Mouse (Mus musculus): ENCODE data around the gene Spata46. TPM values are rescaled to one million over a fixed set of nuclear protein-coding genes. Genes with fewer than 3 reads are reported as not detected.

Spata46 gene
- polyA plus RNA-seq, 1 experiment from 2014 or later, result 2.7 TPM

- Histone ChIP-seq H3K4me3 (ENCODE audit: low read depth, low read length) (no peak overlapping the region), H3K27me3 (replicated peaks; ENCODE audit: control insufficient read depth, insufficient read depth, low read length) (no peaks in the 10 kb centered on the region), H3K4me2 (ENCODE audit: low read length) (no peak overlapping the region), H3K36me3 (ENCODE audit: control insufficient read depth, insufficient read depth, low read length) (no peaks in the 10 kb centered on the region), H3K9me3 (ENCODE audit: control insufficient read depth, low read length) (no peaks in the 10 kb centered on the region), H3K27ac (ENCODE audit: low read depth) (no peak overlapping the region), H3K9ac (ENCODE audit: low read length) (no peak overlapping the region), H3K4me1 (replicated peaks; ENCODE audit: control insufficient read depth, insufficient read depth, low read length) (no peaks in the 10 kb centered on the region)
- DNase-seq (ENCODE audit: low spot score) (no peak), ATAC-seq (replicated peaks; ENCODE audit: low FRiP score, low TSS enrichment, low read depth) (no peak)
- 65% methylated on average over 15 of the region's 15 CpGs for WGBS
Observed at GRCm38 (mm10) chr1:170294786-170295570, 13.6 kb upstream of the Spata46 start.

GRCm38 (mm10) chr1:170299496-170299895 is 9.1 kb upstream of the Spata46 start:
- no peaks in the 10 kb centered on the region for H3K36me3 ChIP-seq (ENCODE audit: control insufficient read depth, insufficient read depth, low read length)
- ATAC-seq (replicated peaks; ENCODE audit: low FRiP score, low TSS enrichment, low read depth) (no peak), DNase-seq (ENCODE audit: low spot score) (no peak)
- H3K4me2 ChIP-seq (ENCODE audit: low read length), result no peak overlapping the region
- H3K9ac ChIP-seq (ENCODE audit: low read length), result no peak overlapping the region
- no peaks in the 10 kb centered on the region for H3K9me3 ChIP-seq (ENCODE audit: control insufficient read depth, low read length)
- no peak overlapping the region for H3K27ac ChIP-seq (ENCODE audit: low read depth)
- 73% methylated on average over 4 of the region's 4 CpGs for WGBS
- no peaks in the 10 kb centered on the region for H3K4me1 ChIP-seq (replicated peaks; ENCODE audit: control insufficient read depth, insufficient read depth, low read length)
- H3K4me3 ChIP-seq (ENCODE audit: low read depth, low read length), result no peak overlapping the region
- H3K27me3 ChIP-seq (replicated peaks; ENCODE audit: control insufficient read depth, insufficient read depth, low read length), result no peaks in the 10 kb centered on the region

GRCm38 (mm10) chr1:170301686-170302085 is 6.9 kb upstream of the Spata46 start:
- no peak overlapping the region for H3K4me3 ChIP-seq (ENCODE audit: low read depth, low read length)
- H3K9ac ChIP-seq (ENCODE audit: low read length), result no peak overlapping the region
- no peak overlapping the region for H3K4me2 ChIP-seq (ENCODE audit: low read length)
- no peaks in the 10 kb centered on the region for H3K9me3 ChIP-seq (ENCODE audit: control insufficient read depth, low read length)
- no peaks in the 10 kb centered on the region for H3K27me3 ChIP-seq (replicated peaks; ENCODE audit: control insufficient read depth, insufficient read depth, low read length)
- no peaks in the 10 kb centered on the region for H3K36me3 ChIP-seq (ENCODE audit: control insufficient read depth, insufficient read depth, low read length)
- no peak overlapping the region for H3K27ac ChIP-seq (ENCODE audit: low read depth)
- ATAC-seq (replicated peaks; ENCODE audit: low FRiP score, low TSS enrichment, low read depth), result no peak
- H3K4me1 ChIP-seq (replicated peaks; ENCODE audit: control insufficient read depth, insufficient read depth, low read length), result no peaks in the 10 kb centered on the region
- no peak for DNase-seq (ENCODE audit: low spot score)
- WGBS, result 92% methylated on average over 9 of the region's 9 CpGs

GRCm38 (mm10) chr1:170302456-170302855 is 6.1 kb upstream of the Spata46 start:
- Histone ChIP-seq H3K4me2 (ENCODE audit: low read length) (no peak overlapping the region), H3K4me3 (ENCODE audit: low read depth, low read length) (no peak overlapping the region), H3K36me3 (ENCODE audit: control insufficient read depth, insufficient read depth, low read length) (no peaks in the 10 kb centered on the region), H3K4me1 (replicated peaks; ENCODE audit: control insufficient read depth, insufficient read depth, low read length) (no peaks in the 10 kb centered on the region), H3K9ac (ENCODE audit: low read length) (no peak overlapping the region), H3K9me3 (ENCODE audit: control insufficient read depth, low read length) (no peaks in the 10 kb centered on the region), H3K27ac (ENCODE audit: low read depth) (no peak overlapping the region), H3K27me3 (replicated peaks; ENCODE audit: control insufficient read depth, insufficient read depth, low read length) (no peaks in the 10 kb centered on the region)
- ATAC-seq (replicated peaks; ENCODE audit: low FRiP score, low TSS enrichment, low read depth), result no peak
- DNase-seq (ENCODE audit: low spot score), result no peak
- 81% methylated on average over 6 of the region's 6 CpGs for WGBS

GRCm38 (mm10) chr1:170303103-170303502 is 5.5 kb upstream of the Spata46 start:
- H3K9me3 ChIP-seq (ENCODE audit: control insufficient read depth, low read length), result no peaks in the 10 kb centered on the region
- H3K9ac ChIP-seq (ENCODE audit: low read length), result no peak overlapping the region
- H3K4me3 ChIP-seq (ENCODE audit: low read depth, low read length), result no peak overlapping the region
- H3K27ac ChIP-seq (ENCODE audit: low read depth), result no peak overlapping the region
- no peak for DNase-seq (ENCODE audit: low spot score)
- H3K27me3 ChIP-seq (replicated peaks; ENCODE audit: control insufficient read depth, insufficient read depth, low read length), result no peaks in the 10 kb centered on the region
- H3K4me2 ChIP-seq (ENCODE audit: low read length), result no peak overlapping the region
- ATAC-seq (replicated peaks; ENCODE audit: low FRiP score, low TSS enrichment, low read depth), result no peak
- no peaks in the 10 kb centered on the region for H3K4me1 ChIP-seq (replicated peaks; ENCODE audit: control insufficient read depth, insufficient read depth, low read length)
- 80% methylated on average over 6 of the region's 6 CpGs for WGBS
- no peaks in the 10 kb centered on the region for H3K36me3 ChIP-seq (ENCODE audit: control insufficient read depth, insufficient read depth, low read length)

GRCm38 (mm10) chr1:170305002-170305401 is 3.6 kb upstream of the Spata46 start:
- Histone ChIP-seq H3K4me2 (ENCODE audit: low read length) (no peak overlapping the region), H3K36me3 (ENCODE audit: control insufficient read depth, insufficient read depth, low read length) (no peaks in the 10 kb centered on the region), H3K27ac (ENCODE audit: low read depth) (no peak overlapping the region), H3K9ac (ENCODE audit: low read length) (no peak overlapping the region), H3K27me3 (replicated peaks; ENCODE audit: control insufficient read depth, insufficient read depth, low read length) (no peaks in the 10 kb centered on the region), H3K9me3 (ENCODE audit: control insufficient read depth, low read length) (no peaks in the 10 kb centered on the region), H3K4me3 (ENCODE audit: low read depth, low read length) (no peak overlapping the region), H3K4me1 (replicated peaks; ENCODE audit: control insufficient read depth, insufficient read depth, low read length) (no peaks in the 10 kb centered on the region)
- no peak for ATAC-seq (replicated peaks; ENCODE audit: low FRiP score, low TSS enrichment, low read depth)
- 90% methylated on average over 10 of the region's 10 CpGs for WGBS
- no peak for DNase-seq (ENCODE audit: low spot score)

GRCm38 (mm10) chr1:170306232-170306631 is 2.4 kb upstream of the Spata46 start, which contains the start of gene Gm7694:
TSS of gene Gm7694 (minus strand) at chr1:170306332.
- Histone ChIP-seq H3K36me3 (ENCODE audit: control insufficient read depth, insufficient read depth, low read length) (no peaks in the 10 kb centered on the region), H3K4me1 (replicated peaks; ENCODE audit: control insufficient read depth, insufficient read depth, low read length) (no peaks in the 10 kb centered on the region), H3K9ac (ENCODE audit: low read length) (no peak within 1 kb of the TSS), H3K27ac (ENCODE audit: low read depth) (no peak within 1 kb of the TSS), H3K9me3 (ENCODE audit: control insufficient read depth, low read length) (no peaks in the 10 kb centered on the region), H3K4me3 (ENCODE audit: low read depth, low read length) (no peak within 1 kb of the TSS), H3K27me3 (replicated peaks; ENCODE audit: control insufficient read depth, insufficient read depth, low read length) (no peaks in the 10 kb centered on the region), H3K4me2 (ENCODE audit: low read length) (no peak within 1 kb of the TSS)
- ATAC-seq (replicated peaks; ENCODE audit: low FRiP score, low TSS enrichment, low read depth) (no peak), DNase-seq (ENCODE audit: low spot score) (no peak)
- WGBS, result 95% methylated on average over 4 of the region's 4 CpGs

GRCm38 (mm10) chr1:170311431-170311830 is 2.8 kb downstream of the Spata46 start:
- no peak overlapping the region for H3K27ac ChIP-seq (ENCODE audit: low read depth)
- no peaks in the 10 kb centered on the region for H3K4me1 ChIP-seq (replicated peaks; ENCODE audit: control insufficient read depth, insufficient read depth, low read length)
- no peak overlapping the region for H3K4me3 ChIP-seq (ENCODE audit: low read depth, low read length)
- WGBS, result 80% methylated on average over 6 of the region's 6 CpGs
- H3K9ac ChIP-seq (ENCODE audit: low read length), result no peak overlapping the region
- no peak for ATAC-seq (replicated peaks; ENCODE audit: low FRiP score, low TSS enrichment, low read depth)
- H3K4me2 ChIP-seq (ENCODE audit: low read length), result no peak overlapping the region
- DNase-seq (ENCODE audit: low spot score), result no peak
- H3K27me3 ChIP-seq (replicated peaks; ENCODE audit: control insufficient read depth, insufficient read depth, low read length), result no peaks in the 10 kb centered on the region
- H3K36me3 ChIP-seq (ENCODE audit: control insufficient read depth, insufficient read depth, low read length), result no peaks in the 10 kb centered on the region
- no peaks in the 10 kb centered on the region for H3K9me3 ChIP-seq (ENCODE audit: control insufficient read depth, low read length)

- H3K9me3 ChIP-seq (ENCODE audit: control insufficient read depth, low read length), result no peaks in the 10 kb centered on the region
- no peaks in the 10 kb centered on the region for H3K4me1 ChIP-seq (replicated peaks; ENCODE audit: control insufficient read depth, insufficient read depth, low read length)
- H3K4me2 ChIP-seq (ENCODE audit: low read length), result no peak overlapping the region
- 79% methylated on average over 2 of the region's 2 CpGs for WGBS
- no peak overlapping the region for H3K4me3 ChIP-seq (ENCODE audit: low read depth, low read length)
- no peak overlapping the region for H3K27ac ChIP-seq (ENCODE audit: low read depth)
- H3K27me3 ChIP-seq (replicated peaks; ENCODE audit: control insufficient read depth, insufficient read depth, low read length), result no peaks in the 10 kb centered on the region
- peaks cover 3% of the 10 kb centered on the region; the same call in 1 of the 2 replicates for H3K36me3 ChIP-seq (ENCODE audit: control insufficient read depth, insufficient read depth, low read length)
- DNase-seq (ENCODE audit: low spot score) (no peak), ATAC-seq (replicated peaks; ENCODE audit: low FRiP score, low TSS enrichment, low read depth) (no peak)
- H3K9ac ChIP-seq (ENCODE audit: low read length), result no peak overlapping the region
Observed at GRCm38 (mm10) chr1:170322046-170322445, 13.4 kb downstream of the Spata46 start.
